Mouse (Mus musculus) fibroblast of lung, adult 2 months (primary cell): Measurements from ENCODE around the gene Ptpn22.

Source experiments
- DNase-seq: peaks from one replicate; pipeline ENCODE4 v3.0.0-alpha.2; 2011; ENCODE audit warnings: low read depth

Gene Ptpn22

GRCm38 (mm10) chr3:103857977-103858563 is 1.5 kb upstream of the Ptpn22 start:
- no peak for DNase-seq

DNA sequence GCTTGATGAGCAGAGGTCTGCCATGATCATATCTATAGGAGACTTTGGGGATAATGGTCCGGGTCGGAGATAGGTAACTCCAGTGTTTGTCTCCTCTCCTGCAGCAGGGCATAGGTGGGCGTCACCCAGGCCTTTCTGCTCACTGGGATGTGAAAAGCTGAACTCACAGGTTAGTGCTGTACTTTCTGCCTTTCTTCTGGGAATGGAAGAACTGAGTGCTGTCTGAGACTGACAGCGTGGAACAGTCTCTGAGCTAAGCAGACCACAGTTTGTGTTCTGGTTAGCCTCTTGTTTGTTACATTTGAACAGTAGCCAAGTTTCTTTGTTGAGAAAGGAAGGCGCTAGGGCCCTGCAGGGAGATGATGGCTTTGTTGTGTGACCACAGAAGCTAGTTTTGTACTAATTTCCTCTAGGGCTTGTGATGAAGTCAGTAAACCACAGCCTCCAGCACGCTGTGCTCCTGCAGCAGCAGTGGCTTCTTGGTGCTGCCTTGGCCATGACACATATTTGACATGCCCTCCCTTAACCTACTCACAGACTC is 326 bp downstream of the Ptpn22 start:
- DNase-seq, result peak; percentile 48

DNA sequence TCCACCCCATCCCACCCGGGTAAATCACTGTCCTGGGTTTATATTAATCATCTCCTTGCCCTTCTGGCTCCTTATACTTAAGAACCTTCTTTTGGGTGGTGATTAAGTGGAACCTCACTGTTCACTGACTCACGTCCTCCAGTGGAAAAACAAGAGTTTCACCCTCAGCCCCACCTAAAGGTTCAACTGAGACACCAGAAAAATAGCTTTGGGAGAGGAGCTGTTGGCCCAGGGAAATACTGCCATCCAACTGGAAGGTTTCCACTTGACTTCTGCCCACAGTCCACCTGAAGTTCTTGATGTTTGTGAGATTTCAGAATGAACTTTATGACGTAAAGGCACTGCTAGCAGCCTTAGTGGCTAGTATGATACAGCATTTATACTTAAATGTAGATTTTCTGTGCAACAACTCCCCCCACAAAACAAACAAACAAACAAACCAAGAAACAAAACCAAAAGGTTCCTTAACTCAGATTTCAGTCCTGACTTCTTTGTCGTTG is 3.2 kb downstream of the Ptpn22 start:
- no peak for DNase-seq

DNA sequence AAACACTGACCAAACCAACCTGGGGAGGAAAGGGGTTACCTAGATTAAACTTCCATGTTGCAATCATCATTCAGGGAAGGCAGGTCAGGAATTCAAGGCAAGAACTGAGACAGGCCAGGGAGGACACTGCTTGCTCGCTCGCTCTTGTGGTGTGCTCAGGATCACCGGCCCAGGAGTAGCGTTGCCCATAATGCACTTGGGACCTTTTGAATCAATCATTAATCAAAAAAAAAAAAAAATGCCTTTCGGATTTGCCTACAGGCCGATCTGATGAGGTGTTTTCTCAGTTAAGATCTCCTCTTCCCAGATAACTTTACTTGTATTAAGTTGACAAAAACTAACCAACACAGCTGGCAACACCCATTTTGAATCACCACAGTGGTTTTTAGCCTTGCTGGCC is 4.6 kb downstream of the Ptpn22 start:
- no peak for DNase-seq

DNA sequence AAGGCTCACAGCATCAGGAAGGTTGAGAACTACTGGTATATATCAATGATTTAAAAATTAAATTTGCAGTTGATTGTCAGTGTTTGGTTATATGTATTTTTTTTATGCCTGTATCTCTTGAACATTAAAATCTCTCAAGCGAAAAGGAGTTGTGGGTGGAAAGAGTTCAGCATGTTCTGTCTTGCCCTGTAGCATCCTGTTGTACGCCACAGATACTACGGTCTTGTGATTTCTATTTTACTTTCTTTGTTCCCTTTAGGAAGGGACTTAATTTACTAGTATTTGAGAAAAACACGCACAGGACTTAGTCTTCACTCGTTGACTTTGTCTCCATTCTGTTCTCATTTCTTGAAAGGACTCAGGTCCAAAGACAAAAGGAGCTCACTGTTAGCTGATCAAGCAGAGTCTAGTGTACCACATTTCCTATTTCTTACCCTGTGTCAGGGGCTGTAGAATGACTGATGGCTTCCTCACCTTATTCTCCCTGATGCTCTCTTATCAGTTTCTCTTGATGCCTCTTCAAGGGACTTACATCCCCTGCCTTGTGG is 7.9 kb downstream of the Ptpn22 start:
- no peak for DNase-seq

DNA sequence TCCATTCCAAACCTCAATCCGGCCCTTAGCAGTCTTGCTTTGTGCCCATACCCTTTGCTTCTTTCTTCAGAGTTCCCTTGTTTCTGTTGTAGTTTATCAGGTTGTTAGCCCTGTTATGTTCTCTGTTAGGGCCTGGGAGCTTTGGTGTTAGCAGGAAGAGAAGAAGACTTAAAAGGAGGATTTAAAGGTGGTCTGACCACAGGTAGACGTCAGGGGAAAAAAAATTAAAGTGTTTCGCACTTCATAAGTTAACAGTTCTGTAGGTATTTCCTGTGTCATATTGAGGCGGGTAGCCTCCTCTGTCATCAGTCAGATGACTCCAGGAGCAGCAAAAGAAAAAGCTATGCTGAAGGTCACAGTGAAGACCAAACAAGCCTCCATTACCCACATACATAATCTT is 8.4 kb downstream of the Ptpn22 start:
- DNase-seq, result no peak

- DNase-seq, result no peak
Observed at GRCm38 (mm10) chr3:103872663-103873098, 13.1 kb downstream of the Ptpn22 start.

- DNase-seq, result no peak
Observed at GRCm38 (mm10) chr3:103874329-103874728, 14.7 kb downstream of the Ptpn22 start.

GRCm38 (mm10) chr3:103885946-103886345 is 26.4 kb downstream of the Ptpn22 start:
- DNase-seq, result no peak

GRCm38 (mm10) chr3:103887581-103887980 is 28.0 kb downstream of the Ptpn22 start:
- peak; percentile 22 for DNase-seq

GRCm38 (mm10) chr3:103893374-103893773 is 33.8 kb downstream of the Ptpn22 start:
- no peak for DNase-seq

DNA sequence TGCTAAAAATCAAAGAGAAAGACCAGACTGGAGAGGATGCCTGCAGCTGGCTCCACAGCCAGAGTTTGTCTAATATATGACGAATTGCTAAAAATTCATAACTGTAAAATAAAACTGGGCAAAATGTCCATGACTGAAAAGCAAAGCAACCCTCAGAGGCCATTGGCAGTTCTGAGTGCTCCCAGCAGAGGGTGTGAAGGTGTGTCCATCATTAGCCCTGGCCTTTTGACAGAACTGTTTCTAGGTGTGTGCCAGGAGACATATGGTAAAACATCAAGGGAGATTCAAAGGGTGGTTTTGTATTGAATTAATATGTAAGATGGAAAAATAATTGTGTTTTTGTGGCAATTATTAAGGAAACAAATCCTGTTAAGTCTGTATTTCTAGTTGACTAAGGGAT is 45.1 kb downstream of the Ptpn22 start:
- DNase-seq, result no peak

- DNase-seq, result no peak
Observed at GRCm38 (mm10) chr3:103907335-103908030, 47.9 kb downstream of the Ptpn22 start.

DNA sequence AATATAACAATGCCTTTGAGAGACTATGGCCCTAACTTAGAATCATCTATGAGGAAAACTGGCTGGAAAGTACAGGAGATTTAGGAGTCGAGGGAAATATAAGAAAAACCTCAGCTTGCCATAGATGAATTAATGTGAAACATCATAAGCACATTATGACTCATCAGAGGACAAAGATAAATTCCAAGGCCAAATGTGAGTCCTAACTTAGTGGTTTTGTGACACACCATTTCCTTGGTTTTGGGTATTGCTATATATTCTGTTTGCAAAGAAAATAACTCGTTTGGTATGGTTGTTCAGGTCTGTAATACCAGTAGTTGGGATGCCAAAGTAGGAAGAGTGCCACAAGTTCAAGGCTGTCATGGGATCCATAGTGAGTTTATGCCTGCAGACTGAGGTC is 49.2 kb downstream of the Ptpn22 start:
- no peak for DNase-seq

GRCm38 (mm10) chr3:103913451-103913961 is 53.9 kb downstream of the Ptpn22 start:
- DNase-seq, result no peak

DNA sequence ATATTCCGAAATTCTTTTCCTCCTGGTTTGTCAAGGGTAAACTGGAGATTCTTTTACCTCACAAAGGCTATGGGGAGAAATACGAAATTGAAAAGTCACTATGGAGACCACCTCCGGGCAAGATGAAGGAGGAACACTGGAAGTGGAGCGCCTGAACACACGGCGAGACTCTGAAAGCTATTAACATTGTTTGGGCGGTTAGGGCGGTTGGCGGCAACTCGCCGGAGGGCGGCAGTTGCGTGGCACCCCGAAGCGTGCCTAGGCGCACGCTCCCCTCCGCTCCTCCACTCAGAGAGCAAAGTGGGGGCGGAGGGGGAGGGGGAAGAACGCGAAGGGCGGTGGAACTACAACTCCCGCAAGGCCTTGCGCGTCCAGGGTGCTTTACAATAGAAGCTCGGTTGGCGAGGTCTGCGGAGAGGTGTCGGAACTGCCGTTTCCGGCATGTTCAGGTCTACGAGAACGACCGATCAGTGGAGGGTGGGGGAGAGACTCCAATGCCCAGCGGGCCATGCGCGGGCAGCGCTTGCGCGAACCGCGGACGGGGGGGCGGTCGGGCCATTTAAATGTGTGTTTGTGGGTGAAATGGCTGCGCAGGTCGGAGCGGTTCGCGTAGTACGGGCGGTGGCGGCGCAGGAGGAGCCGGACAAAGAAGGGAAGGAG is 54.5 kb downstream of the Ptpn22 start, which contains the start of gene Rsbn1:
Gene Rsbn1, plus strand, starts transcription at position 111 of the 660 bp plus-strand sequence.
- peak; percentile 95 for DNase-seq

GRCm38 (mm10) chr3:103914732-103915508 is 55.3 kb downstream of the Ptpn22 start:
- DNase-seq, result no peak

- no peak for DNase-seq
Observed at GRCm38 (mm10) chr3:103915509-103915896, 55.9 kb downstream of the Ptpn22 start.

GRCm38 (mm10) chr3:103916205-103916838 is 56.7 kb downstream of the Ptpn22 start:
- no peak for DNase-seq

DNA sequence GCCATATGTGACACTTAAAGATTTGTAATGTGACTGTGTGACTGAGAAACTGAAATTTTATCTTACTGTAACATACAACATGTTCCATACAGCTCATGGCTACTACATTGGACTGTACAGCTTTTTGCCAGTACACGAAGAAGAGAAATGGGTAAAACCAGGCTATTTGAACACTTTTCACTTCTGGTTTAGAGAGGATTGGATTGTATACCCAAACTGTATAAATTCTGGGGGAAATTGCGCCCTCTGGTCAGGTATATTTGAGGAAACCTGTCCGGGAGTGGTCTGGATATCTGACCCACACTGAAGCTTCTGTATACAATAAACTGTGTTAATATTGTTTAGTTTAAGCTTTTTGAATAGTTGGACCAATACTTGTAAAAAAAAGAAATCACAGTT is 57.2 kb downstream of the Ptpn22 start:
- no peak for DNase-seq

DNA sequence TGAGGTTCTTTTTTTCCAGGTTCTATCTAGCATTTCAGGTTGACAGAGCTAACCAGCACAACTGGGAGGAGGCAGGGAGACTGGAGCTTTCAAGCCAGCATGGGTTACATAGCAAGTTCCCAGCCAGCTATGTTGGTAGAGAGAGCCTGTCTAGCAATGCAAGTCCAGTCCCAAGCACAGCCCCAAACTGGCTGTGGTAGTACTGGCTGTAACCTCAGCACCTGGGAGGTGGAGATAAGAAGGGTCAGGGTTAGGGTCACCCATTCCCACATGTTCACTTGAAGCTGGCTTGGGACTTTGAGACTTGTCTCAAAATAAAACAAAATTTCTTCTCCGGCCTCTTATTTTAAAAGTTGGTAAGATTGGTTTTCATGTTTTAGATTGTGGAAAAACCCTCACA is 60.5 kb downstream of the Ptpn22 start:
- DNase-seq, result no peak
